Mouse (Mus musculus): ENCODE measurements around the gene E2f1. TPM values are rescaled to one million over a fixed set of nuclear protein-coding genes. Genes with fewer than 3 reads are reported as not detected.

Gene E2f1
- polyA plus RNA-seq, 1 experiment = 14.5 TPM

DNA sequence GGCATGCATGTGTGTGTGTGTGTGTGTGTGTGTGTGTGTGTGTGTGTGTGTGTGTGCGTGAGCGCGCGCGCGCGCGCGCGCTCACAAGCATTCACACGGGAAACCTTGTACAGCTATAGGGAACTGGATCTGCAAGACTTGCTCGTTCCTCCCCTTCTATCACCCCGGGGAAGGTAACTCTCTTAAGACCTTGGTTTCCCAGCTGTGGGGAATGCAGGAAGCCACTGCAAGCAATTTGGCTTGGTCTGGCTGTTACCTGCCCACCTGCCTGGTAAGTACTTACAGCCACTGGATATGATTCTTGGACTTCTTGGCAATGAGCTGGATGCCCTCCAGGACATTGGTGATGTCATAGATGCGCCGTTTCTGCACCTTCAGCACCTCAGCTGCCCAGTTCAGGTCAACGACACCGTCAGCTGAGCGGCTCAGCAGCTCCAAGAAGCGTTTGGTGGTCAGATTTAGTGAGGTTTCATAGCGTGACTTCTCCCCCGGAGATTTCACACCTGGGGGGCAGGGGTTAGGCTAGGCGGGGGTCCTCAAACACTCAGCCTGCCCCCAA is 6.0 kb downstream of the E2f1 start:
- H3K27me3 ChIP-seq (ENCODE audit: control insufficient read depth, insufficient read depth, low read length) = no peaks in the 10 kb centered on the region
- no peak overlapping the region for H3K27ac ChIP-seq (ENCODE audit: insufficient read depth, low read depth, low read length)
- 91% methylated on average over 22 of the region's 22 CpGs for WGBS
- no peak overlapping the region for H3K4me3 ChIP-seq (ENCODE audit: low read depth, low read length)
- H3K36me3 ChIP-seq (ENCODE audit: control insufficient read depth, insufficient read depth, low read length) = 0 out of 2 replicates have a peak, but pooled peaks cover 2% of the 10 kb centered on the region
- peaks cover 1% of the 10 kb centered on the region for H3K4me1 ChIP-seq (ENCODE audit: control insufficient read depth, insufficient read depth, insufficient read length, low read length)
- TF ChIP-seq POLR2A (IDR thresholded peaks at IDR 0.05; ENCODE audit: low read depth, low read length) (no peak), CTCF (IDR thresholded peaks at IDR 0.05; ENCODE audit: extremely low read depth, insufficient read length, insufficient replicate concordance, low read depth, low read length) (no peak)

DNA sequence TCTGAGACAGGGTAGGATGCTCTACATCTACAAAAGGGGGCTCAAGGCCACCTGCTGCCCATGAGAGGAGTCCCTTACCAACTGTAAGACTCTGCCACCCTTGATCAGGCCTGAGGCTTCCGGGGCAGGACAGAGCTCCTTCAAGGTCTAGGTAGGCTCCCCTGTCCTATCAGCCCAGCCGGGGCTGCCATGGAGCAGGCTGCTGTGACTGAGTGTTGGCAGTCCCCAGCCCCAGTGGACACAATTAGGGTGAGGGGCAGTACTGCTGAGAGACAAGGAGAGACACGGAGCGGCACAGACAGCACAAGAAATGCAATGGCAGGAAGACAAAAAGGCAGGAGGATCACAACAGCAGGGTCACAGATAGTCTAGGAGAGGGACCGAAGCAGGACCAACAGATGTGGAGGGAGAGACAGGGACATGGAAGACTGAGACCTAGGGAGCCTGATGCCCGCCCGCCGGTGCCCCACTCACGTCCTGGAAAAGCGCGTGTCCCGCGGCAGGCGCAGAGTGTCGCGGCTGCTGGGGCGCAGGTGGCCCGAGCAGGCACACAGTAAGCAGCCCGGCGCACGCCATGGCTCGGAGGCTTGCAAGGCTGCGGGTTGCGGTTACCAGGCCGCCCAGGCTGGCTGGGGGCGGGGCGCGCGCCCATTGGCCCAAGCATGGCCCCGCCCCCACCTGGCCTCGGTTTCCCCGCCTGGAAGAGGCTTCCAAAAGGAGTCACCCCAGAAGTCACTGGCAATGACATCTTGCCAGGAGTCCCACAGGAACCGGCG is 11.2 kb downstream of the E2f1 start, which contains the start of gene Necab3:
TSS of gene Necab3 (minus strand) at position 627 of the 776 bp plus-strand sequence.
- WGBS = 10% methylated on average over 34 of the region's 34 CpGs
- Histone ChIP-seq H3K27ac (ENCODE audit: insufficient read depth, low read depth, low read length) (no peak within 1 kb of the TSS), H3K4me3 (ENCODE audit: low read depth, low read length) (peak within 1 kb of the TSS; percentile 47), H3K4me1 (ENCODE audit: control insufficient read depth, insufficient read depth, insufficient read length, low read length) (peaks cover 8% of the 10 kb centered on the region), H3K27me3 (ENCODE audit: control insufficient read depth, insufficient read depth, low read length) (no peaks in the 10 kb centered on the region), H3K36me3 (ENCODE audit: control insufficient read depth, insufficient read depth, low read length) (0 out of 2 replicates have a peak, but pooled peaks cover 2% of the 10 kb centered on the region)
- TF ChIP-seq CTCF (IDR thresholded peaks at IDR 0.05; ENCODE audit: extremely low read depth, insufficient read length, insufficient replicate concordance, low read depth, low read length) (no peak), POLR2A (IDR thresholded peaks at IDR 0.05; ENCODE audit: low read depth, low read length) (no peak)

DNA sequence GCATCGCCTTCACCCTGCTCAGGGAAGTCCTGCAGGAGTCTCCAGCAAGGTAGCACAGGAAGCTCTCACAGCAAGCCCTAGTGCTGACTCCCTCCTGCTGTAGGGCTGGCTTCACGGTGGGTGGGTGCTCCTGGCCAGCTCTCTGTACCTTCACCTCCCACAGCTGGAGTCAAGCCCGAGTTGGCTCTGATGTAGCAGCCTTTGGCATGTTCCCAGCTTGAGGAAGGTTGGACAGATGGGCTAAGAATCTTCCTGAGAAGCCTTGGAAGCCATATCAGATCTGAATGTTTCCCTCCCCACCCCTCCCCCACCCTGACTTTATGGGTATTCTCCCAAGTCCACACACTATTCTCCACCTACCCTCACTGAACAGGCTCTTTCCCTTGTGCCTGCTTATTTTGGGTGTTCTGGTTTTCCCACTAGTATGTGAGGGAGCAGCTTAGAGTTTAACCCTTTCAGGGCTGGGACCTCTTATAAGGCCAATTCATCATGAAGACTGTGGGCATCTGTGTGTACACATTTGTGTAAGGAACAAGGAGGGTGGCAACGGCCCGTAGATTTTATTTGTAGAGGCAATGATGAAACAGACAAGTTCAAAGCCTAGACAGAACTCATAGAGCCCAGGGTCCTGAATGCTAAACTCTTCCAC is 12.4 kb downstream of the E2f1 start:
- TF ChIP-seq CTCF (IDR thresholded peaks at IDR 0.05; ENCODE audit: extremely low read depth, insufficient read length, insufficient replicate concordance, low read depth, low read length) (no peak), POLR2A (IDR thresholded peaks at IDR 0.05; ENCODE audit: low read depth, low read length) (no peak)
- Histone ChIP-seq H3K27ac (ENCODE audit: insufficient read depth, low read depth, low read length) (no peak overlapping the region), H3K27me3 (ENCODE audit: control insufficient read depth, insufficient read depth, low read length) (no peaks in the 10 kb centered on the region), H3K36me3 (ENCODE audit: control insufficient read depth, insufficient read depth, low read length) (no peaks in the 10 kb centered on the region), H3K4me3 (ENCODE audit: low read depth, low read length) (no peak overlapping the region), H3K4me1 (ENCODE audit: control insufficient read depth, insufficient read depth, insufficient read length, low read length) (peaks cover 13% of the 10 kb centered on the region)
- WGBS = 48% methylated on average over 5 of the region's 5 CpGs

DNA sequence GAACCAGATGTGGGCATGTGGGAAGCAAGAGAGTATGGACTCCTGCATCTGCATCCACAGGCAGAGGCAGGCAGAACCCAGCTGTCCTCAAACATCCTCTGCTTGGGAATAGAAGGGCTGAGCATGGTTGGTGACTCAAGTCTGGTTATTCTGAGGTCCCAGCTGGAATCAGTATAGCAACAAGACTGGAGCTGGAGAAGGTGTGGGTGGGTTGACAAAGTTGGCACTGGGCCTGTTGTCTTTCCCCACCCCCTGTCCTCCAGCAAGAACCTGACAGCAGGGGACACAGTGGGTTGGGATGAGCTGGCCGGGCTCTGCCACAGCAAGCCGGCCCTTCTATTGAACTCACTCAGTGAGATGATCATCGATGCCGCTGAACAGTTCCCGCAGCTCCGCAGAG is 14.5 kb downstream of the E2f1 start:
- 92% methylated on average over 6 of the region's 6 CpGs for WGBS
- TF ChIP-seq POLR2A (IDR thresholded peaks at IDR 0.05; ENCODE audit: low read depth, low read length) (no peak), CTCF (IDR thresholded peaks at IDR 0.05; ENCODE audit: extremely low read depth, insufficient read length, insufficient replicate concordance, low read depth, low read length) (no peak)
- no peak overlapping the region for H3K27ac ChIP-seq (ENCODE audit: insufficient read depth, low read depth, low read length)
- H3K4me1 ChIP-seq (ENCODE audit: control insufficient read depth, insufficient read depth, insufficient read length, low read length) = peaks cover 19% of the 10 kb centered on the region
- no peak overlapping the region for H3K4me3 ChIP-seq (ENCODE audit: low read depth, low read length)
- 0 out of 2 replicates have a peak, but pooled peaks cover under 1% of the 10 kb centered on the region for H3K27me3 ChIP-seq (ENCODE audit: control insufficient read depth, insufficient read depth, low read length)
- no peaks in the 10 kb centered on the region for H3K36me3 ChIP-seq (ENCODE audit: control insufficient read depth, insufficient read depth, low read length)

DNA sequence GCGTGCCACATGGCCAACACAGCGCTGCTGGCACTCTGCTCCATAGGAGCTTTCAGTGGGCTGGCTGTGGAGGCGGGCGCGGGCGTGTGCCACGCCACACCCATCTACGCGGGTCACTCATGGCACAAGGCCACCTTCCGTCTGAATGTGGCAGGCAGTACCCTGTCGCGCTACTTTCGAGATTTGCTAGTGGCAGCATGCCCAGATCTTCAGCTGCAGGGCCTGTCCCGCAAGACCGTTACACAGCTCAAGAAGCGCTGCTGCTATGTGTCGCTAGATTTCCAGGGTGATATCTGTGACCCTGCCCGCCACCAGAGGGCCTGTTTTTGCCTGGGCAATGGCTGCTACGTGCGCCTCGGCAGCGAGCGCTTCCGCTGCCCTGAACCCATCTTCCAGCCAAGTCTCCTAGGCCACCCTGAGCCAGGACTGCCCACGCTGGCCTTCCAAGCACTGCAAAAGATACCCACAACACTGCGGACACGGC is 17.2 kb downstream of the E2f1 start:
- Histone ChIP-seq H3K27ac (ENCODE audit: insufficient read depth, low read depth, low read length) (no peak overlapping the region), H3K4me1 (ENCODE audit: control insufficient read depth, insufficient read depth, insufficient read length, low read length) (peaks cover 20% of the 10 kb centered on the region), H3K36me3 (ENCODE audit: control insufficient read depth, insufficient read depth, low read length) (no peaks in the 10 kb centered on the region), H3K27me3 (ENCODE audit: control insufficient read depth, insufficient read depth, low read length) (peaks cover 15% of the 10 kb centered on the region; the same call in 1 of the 2 replicates), H3K4me3 (ENCODE audit: low read depth, low read length) (peak overlapping the region; percentile 34)
- 6% methylated on average over 27 of the region's 27 CpGs for WGBS
- TF ChIP-seq POLR2A (IDR thresholded peaks at IDR 0.05; ENCODE audit: low read depth, low read length) = no peak
- peak; percentile 46; the same call in 1 of the 2 replicates for TF ChIP-seq CTCF (IDR thresholded peaks at IDR 0.05; ENCODE audit: extremely low read depth, insufficient read length, insufficient replicate concordance, low read depth, low read length)

DNA sequence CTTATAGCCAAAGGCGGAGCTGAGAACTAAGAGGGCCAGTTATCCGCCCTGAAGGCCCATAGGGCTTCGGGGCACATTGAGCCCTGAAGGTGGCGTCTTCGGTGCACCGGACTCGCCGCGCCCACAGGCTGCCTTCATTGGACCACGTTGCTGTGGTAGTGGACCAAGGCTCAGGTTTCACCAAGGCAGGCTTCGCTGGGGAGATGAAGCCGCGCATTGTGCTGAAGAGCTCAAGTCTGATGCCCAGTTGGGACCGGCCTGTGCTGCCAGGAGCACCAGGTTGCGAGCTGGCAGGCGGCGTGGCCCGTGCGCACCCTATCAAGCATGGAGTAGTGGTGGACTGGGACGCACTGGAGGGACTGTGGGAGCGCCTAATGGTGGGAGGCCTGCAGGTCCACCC is 17.8 kb downstream of the E2f1 start:
- WGBS = 26% methylated on average over 21 of the region's 21 CpGs
- no peaks in the 10 kb centered on the region for H3K36me3 ChIP-seq (ENCODE audit: control insufficient read depth, insufficient read depth, low read length)
- no peak for TF ChIP-seq POLR2A (IDR thresholded peaks at IDR 0.05; ENCODE audit: low read depth, low read length)
- TF ChIP-seq CTCF (IDR thresholded peaks at IDR 0.05; ENCODE audit: extremely low read depth, insufficient read length, insufficient replicate concordance, low read depth, low read length) = no peak
- H3K4me3 ChIP-seq (ENCODE audit: low read depth, low read length) = peak overlapping the region; percentile 34
- peaks cover 20% of the 10 kb centered on the region for H3K4me1 ChIP-seq (ENCODE audit: control insufficient read depth, insufficient read depth, insufficient read length, low read length)
- no peak overlapping the region for H3K27ac ChIP-seq (ENCODE audit: insufficient read depth, low read depth, low read length)
- H3K27me3 ChIP-seq (ENCODE audit: control insufficient read depth, insufficient read depth, low read length) = peaks cover 15% of the 10 kb centered on the region; the same call in 1 of the 2 replicates
